Mouse (Mus musculus) megakaryocyte progenitor cell, adult 5-6 weeks (primary cell): Measurements from ENCODE around the gene Apbb2. TPM values are rescaled to one million over a fixed set of nuclear protein-coding genes. Genes with fewer than 3 reads are reported as not detected.

Experiments used
- ATAC-seq: replicated peaks from 2 replicates; pipeline ENCODE4 v1.8.0; 2016; ENCODE audit warnings: mild to moderate bottlenecking, moderate TSS enrichment, inconsistent platforms; ENCODE audit not compliant: poor library complexity
- total RNA-seq, 2 experiments: library from RNA; stranded (forward) in 1 of 2; stranded (reverse) in 1 of 2; fragments of 157-497, 149-512 nt in 1 of 2; fragments of 200-1000 nt in 1 of 2; gene quantifications; 2 replicates each; pipeline versions ENCODE4 v1.2.3 to v1.2.4; 2015 to 2017

Apbb2 gene
- total RNA-seq, 2 experiments from 2014 or later = 0.29 to 3.3 TPM

DNA sequence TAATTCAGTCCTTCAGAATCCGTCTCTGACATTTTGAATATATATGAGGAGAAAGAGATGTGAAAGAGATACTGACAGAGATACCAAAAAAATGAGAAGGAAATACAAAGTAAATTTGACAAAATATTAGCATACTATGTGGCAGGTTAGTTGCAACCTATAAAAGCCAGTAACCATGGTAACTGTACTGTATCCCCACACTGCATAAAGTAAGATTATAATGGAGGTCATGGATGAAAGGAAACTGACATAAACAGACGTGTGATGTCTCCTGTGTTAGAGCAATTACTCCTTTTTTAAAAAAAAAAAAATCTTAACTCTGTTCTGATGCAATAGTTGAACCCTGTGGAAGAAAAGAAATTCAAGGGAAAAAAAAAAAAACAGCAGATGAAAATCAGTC lies 97.3 kb downstream of the Apbb2 start:
- ATAC-seq = no peak

DNA sequence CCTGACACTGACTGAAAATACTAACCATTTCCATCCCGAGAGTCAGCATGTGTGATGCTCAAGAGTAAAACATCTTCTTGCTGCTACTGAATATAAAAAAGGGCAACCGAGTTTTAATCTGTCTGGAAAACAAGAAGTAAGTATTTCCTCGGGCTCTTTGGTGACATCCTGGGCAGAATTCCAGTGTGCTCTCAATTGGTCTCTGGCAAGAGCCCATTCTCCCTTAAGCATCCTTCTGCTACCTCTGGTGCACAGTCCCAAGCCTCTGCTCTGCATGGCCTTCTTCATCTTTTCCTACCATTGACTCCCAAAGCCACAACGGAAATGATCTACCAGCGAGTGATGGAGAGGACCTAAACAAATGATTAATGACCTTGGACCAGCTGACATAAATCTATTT lies 99.1 kb downstream of the Apbb2 start:
- ATAC-seq = no peak

DNA sequence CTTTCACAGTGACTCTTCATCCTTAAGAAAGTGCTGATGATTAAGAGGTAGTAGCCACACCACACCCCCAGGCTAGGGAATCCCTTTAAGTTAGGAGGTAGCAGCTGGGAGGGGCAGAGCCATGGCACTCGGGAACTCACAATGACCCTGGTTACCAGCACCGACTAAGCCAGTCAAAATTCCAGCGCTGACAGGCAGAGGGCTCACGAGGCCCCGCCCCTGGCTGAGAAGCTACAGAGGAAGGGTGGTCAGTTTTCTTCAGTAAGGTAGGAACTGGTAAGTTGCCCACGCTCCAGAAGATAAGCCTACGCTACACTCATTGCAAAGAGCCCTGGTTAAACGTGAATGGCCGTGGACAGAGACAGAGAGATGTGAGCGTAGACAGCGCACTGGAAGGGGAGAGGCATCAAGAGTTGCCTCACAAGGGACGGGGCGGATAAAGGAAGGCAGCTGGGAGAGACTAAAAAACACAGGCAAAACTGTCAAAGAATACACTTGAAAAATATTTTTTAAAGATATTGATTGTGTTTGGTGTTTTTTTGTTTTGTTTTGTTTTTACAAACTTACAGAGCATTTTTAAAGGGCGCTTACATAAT lies 100.1 kb downstream of the Apbb2 start:
- no peak for ATAC-seq

DNA sequence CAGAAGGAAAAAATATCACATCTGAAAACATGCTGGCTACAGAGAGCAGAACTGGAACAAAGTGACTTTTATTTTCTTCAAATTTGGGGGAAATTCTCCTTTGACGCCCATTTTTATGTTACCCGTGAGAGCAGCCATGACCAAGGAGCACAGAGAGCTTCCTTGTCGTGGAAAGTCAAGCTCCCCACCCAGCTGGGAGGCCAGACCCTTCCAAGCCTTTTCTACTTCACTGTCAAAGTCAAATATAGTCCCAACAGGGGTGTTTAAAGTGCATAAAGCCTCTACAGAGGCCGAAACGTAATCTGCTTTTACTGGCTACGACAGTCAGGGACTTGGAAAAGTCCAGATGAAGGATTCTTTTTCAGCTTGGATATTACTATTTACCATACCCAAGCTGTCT lies 101.1 kb downstream of the Apbb2 start:
- no peak for ATAC-seq

DNA sequence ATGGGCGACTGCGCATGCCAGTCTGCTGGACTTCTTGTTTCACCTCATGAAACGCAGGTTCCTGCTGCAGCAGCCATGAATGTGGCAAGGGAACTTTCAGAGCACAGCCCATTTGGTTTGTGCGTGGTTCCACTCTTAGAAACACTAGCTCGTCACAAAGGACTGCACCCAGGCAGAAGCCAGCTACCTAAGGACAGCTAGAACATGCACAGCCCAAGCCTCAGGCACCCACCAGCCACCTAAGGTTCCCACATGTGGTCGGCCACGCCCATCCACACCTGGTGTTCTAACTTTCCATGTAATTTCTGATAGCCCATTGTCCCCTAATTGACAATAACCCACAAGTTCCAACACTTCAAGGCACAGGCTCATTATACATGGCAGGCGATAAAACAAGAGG lies 102.3 kb downstream of the Apbb2 start:
- no peak for ATAC-seq

DNA sequence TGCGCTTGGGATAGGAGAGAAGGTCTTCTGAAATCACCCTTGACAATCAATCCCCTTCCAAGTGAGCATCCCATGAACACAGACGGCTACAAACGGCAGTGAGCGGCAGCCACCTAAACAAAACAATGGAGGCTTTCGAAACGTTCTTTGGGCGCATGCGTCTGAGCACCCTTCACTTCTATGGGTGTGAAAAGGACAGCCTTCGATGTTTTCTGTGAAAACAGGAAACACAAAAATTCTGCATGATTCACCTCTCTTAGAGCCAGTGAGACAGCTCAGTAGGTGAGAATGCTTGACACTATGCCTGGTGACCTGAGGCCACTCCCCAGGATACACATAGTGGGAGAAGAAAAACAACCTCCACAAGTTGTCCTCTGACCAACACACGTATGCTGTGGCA lies 103.3 kb downstream of the Apbb2 start:
- no peak for ATAC-seq

DNA sequence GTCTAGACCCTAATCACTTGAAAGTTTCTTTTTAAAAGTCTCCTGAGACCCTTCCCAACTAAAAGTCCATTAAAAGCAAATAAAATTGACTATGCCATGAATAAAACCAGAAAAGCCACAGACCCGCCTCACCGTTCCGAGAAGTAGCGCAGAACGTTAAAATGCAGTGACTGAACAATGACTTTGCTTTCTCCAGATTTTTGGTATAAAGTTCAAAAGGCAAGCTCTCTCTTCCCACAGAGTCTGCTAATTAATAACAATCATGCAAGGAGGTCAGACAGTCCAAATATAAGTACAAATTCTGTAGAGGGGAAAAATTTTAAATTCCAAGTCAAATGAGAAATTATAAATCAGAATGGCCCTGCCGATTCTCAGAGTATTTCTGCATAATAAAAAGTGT lies 103.9 kb downstream of the Apbb2 start:
- no peak for ATAC-seq

DNA sequence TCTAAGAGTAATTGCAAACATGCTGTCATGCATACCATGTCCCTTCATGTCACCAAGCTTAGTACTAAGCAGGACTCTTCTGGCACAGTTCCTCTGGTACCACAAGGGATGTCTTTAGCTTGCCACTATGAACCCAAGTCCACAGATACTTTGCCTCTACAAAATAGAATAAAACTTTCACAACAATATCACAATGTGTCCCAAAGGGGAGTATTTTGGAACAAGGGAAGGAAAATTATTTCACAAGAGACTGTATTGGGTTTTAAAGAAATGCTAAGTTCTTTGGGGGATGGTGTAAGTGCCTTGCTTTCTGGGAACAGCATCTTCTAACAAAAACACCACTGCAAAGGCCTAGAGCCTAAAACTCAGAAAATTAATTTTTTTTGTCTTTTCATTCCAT lies 105.2 kb downstream of the Apbb2 start:
- no peak for ATAC-seq

DNA sequence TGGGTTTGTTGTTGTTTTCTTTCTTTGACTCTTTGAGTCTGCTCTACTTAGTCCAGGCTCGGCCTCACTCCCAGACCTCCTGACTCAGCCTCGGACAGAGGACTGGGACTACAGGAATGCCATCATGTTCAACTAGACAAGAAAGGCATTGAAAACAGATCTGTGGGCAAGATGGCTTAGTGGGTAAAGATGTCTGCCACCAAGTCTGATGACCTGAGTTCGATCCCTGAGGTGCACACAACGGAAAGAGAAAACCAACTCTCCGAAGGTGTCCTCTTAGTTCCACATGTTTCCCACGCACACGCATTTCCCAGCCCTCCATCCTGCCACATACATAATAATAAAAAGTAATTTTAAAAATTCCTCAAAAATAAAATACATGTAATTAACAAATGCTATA lies 106.1 kb downstream of the Apbb2 start:
- no peak for ATAC-seq

DNA sequence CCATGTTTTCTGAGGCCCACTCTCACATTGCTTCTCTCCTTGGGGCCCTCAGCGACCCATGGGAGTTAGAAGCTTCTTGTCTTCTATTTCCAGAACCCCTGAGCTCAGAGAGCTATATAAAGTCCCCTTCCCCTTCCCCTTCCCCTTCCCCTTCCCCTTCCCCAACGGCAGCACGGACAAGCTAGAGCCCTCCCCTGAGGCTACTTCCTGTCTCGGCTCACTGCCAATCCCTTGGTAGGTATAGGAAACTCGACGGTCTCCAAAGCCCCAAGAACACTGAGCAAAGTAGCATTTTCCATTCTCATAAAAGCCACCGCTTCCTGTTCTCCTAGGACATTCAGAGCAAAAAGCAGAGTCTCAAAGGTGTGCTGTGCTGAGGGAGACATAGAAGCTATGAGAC lies 107.9 kb downstream of the Apbb2 start:
- no peak for ATAC-seq

DNA sequence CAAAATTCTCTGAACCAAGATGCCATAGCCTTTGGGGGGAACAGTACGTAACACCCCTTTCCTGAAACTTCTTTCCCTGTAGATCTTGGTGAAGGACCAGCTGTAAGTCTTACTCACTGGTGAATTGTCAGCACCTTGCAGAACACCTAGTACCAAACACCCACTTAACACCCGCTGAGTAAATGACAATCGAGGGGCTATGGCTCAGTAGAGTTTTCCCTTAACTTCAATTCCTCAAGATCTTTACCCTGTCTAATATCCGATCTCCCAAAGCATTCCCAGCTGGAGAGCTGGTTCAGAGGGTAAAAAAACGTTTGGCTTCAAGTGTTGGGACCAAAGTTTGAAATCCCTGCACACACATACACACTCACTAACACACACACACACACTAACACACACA lies 109.4 kb downstream of the Apbb2 start:
- no peak for ATAC-seq

DNA sequence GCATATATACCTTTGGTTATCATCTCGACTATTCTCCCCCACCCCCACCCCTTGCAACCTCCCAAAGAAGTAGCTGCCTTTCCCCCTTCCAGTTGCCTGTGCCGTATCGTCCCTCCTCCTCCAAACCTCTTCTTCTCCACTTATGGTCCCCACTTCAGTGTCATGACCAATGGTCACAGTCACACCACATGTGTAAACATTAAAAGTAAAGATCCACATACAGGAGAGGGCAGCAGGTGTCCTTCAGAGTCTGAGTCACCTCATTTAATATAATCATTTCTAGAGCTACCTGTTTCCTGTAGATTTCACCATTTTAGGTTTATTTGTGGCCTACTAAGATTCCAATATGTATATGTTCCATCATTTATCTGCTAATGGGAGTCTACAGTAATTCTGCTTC lies 113.0 kb downstream of the Apbb2 start:
- no peak for ATAC-seq

DNA sequence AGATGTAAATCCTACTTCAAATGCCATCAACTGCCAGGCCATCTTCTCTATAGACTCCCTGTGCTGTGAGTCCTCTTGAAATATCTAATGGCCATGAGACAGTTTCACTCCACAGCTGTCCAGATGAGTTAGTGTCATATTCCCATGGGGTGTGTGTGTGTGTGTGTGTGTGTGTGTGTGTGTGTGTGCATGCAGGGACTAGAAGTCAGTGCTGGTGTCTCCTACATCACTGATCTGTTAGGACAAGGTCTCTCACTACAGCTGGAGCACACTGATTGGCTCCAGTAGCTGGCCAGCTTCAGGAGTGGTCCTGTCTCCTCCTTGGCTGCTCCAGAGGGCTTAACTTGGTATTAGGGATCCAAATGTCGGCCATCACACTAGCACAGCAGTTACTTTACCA lies 113.5 kb downstream of the Apbb2 start:
- ATAC-seq = no peak

DNA sequence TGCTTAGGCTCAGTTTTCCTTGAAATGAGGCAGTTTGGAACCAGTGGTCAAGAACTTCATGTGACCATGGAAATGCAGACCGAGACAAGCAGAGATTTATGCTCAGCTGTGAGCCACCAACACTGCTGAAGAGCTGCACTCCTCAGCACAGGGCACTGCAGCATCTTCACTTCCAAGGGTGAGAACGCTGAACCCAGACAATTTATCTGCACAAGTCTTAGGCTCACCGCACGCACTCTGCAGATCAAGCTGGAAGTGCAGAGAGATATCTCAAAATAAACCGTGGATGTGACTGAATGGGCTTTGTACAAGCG lies 114.2 kb downstream of the Apbb2 start:
- no peak for ATAC-seq

DNA sequence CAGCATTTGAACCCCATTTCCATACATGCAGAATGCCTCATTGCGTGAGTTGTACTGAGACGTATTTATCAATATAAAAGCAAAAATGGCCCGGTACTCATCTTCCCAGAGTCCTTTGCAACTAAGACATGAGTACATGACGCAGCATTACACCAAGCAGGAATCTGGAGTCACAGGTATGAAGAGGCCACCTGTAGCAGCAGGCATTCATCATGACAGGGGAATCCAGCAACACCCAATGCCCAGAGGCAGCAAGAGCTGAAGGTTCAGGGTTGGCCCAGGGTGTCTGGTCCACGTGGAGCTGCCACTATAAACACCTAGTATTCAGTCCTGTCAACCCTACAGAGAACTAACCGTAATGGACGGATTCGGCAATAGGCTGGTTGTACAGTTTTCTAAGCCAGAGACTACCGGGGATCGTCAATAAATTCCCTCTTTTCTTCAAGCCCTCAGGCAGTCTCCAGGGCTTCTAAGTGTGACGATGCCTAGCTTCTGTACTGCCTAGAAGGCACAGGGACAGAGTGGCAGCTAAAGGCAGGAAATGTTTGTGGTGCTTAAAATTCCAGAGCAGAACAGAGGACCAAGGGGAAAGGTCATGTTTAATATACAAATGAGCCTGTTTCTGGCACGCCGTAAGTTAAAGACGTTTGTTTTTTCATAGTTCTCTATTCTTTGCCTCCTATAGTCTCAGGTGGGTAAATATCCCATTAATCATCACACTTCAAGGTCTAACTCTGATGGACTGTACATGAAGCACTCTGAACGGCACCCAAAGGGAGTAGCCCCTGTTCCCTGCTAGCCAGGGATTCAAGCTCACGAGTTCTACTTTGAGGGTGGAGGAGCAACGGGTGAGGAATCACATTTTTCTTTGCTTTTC lies 114.8 kb downstream of the Apbb2 start:
- no peak for ATAC-seq

DNA sequence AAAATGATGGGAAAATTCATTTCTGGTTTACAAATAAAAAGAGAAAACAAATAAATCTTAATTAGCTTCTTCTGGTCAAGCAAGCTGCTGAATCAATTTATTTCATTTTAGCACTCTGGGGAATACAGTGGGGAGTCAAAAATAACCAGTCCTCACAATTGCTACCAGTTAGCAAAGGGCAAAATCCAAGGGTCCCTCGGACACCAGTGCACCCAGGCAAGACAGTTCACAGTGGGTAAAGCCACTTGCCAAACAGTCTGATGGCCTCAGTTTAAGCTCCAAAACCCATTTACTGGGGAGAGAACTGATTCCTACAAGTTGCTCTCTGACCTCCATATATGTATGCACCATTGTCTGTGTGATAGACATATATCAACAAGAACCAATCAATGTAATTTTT lies 115.6 kb downstream of the Apbb2 start:
- no peak for ATAC-seq

DNA sequence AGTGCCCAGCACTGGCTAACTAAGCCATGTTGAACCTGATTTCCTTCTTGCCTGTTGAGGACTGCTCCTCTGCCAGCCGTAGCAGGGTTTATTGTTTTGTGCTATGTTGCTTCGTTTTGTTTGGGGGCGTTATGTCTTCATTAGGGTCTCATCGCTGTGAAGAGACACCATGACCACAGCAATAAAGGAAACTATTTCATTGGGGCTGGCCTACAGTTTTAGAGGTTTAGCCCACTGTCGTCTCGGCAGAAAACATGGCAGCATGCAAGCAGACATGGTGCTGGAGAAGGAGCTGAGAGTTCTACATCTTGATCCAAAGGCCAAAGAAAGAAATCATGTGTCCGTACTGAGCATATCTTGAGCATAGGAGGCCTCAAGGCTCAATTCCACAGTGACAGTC lies 119.0 kb downstream of the Apbb2 start:
- no peak for ATAC-seq

DNA sequence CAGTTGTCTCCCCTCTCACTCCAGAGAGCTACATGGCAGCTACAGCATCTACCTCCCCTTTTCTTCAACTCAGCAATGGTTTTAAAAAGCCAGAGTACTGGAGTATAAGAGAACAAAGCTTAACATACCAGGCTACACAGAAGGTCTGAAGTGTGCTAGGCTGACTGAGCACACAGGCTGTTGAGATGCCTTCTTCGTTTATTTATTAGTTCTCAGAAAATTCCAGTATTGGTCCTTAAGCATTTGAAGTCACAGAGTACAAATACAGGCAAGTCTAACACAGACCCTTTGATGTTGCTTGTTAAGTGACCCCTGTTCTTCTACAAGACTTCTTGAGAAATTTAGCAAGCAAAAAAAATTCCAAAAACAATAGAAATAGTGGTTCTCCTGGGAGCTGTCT lies 120.4 kb downstream of the Apbb2 start:
- no peak for ATAC-seq

DNA sequence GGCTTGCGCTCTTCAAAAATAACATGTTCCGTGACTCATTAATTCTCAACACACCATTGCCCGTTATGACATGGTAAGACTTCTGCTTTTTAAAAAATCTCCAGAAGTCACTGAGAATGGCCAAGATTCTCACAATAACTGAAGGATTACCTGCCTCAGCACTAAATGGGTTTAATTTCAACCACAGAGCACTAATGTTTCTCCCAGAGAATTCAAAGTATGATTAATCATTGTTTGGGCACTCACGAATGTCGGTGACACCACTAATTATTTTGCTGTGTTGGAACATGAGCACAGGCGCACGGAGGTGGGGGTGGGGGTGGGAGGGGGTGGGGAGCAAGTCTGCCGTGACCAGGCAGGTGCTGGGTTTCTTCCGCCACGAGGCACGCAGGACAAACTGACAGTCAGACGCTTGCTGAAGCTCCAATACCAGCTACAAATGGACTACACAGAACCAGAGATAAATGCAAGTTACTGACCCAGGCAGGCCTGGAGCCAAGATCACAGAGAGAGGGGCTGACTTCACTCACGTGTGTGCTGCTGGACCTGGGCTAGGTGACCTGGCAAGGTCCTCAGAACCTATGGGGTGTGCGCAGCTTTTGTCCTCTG lies 121.0 kb downstream of the Apbb2 start:
- ATAC-seq = no peak

DNA sequence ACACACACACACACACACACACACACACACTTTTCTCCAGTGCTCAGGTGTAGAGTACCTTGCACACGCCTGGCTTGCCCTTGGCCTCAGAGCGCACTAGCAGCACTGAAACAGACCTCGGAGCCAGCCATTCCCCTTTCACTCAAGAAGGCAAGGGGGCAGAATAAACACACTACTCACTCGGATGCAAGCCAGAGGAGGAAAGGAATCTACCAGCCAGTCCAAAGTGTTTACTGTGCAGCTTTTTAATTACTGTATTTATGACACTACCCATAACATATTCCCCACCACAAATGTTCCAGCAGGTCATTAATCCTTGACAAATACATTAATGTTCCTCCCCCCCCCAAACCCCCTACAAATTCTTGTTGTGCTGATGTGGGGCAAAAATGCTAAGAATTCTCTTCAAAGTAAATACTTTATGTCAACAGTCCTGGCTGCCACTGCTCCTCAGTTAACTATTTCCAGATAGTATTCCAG lies 121.7 kb downstream of the Apbb2 start:
- no peak for ATAC-seq

DNA sequence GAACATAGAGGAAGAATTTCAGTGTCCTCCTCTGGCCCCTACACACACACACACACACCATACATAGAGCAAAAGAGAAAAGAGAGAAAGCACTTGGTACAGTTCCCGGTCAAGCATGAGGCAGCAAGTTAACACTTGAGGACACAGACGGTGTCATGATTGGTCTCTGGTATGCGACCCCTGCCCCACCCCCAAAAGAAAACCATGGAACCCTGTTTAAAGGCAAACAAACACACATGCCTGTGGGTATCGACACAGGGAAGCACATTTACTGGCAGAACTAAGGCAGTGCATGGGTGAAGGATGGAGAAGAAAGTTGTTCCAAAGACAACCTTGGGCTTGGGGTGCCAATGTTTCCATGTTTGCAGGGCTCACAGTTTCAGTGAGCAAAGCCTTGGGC lies 123.9 kb downstream of the Apbb2 start:
- no peak for ATAC-seq

DNA sequence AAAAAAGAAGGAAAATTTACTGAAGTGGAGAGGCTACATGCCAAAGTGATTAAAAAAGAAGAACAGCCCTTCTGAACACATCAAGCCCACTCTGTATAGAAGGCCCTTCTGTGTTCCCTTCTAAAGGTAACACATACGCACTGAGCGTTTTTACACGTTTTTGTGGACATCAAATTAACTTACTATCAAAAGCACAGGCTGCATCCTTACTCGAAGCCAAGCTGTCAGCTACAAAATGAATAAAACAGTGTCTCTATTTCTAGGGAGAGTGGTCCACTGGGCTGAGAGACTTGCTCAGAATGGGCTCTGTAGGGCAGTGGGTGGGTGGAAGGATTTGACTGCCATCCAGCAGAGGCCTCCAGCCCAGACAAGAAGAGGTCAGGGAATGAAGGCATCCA lies 126.0 kb downstream of the Apbb2 start:
- no peak for ATAC-seq
